Comparison of ENCODE assay signal across 8 mouse cellular contexts in genomic region chr2:132264266-132264710, GRCm38 (mm10). TPM values are rescaled to one million over a fixed set of nuclear protein-coding genes. Genes with fewer than 3 reads are reported as not detected.
DNase-seq lines count a peak whose midpoint lies in the region; ATAC-seq lines count a peak whose summit lies in the region.

No protein-coding gene starts in this region.

- ATAC-seq in lung, embryonic 15.5 days (ENCODE audit: borderline replicate concordance, extremely low read depth, low FRiP score, low TSS enrichment): no peak
- ATAC-seq in limb, embryonic 13.5 days (ENCODE audit: low FRiP score, low read depth): no peak
- ATAC-seq in neural tube, embryonic 15.5 days (ENCODE audit: low FRiP score): no peak
- no peak for ATAC-seq in inflammation-experienced regulatory T-cells, adult 6 months

- 18% methylated on average over 6 of the region's 6 CpGs for WGBS in lung, embryonic 15.5 days
- WGBS in forebrain, embryonic 10.5 days: 19% methylated on average over 6 of the region's 6 CpGs
- 17% methylated on average over 6 of the region's 6 CpGs for WGBS in limb, embryonic 13.5 days
- 13% methylated on average over 6 of the region's 6 CpGs for WGBS in neural tube, embryonic 15.5 days

- peak overlapping the region; percentile 73 for H3K4me2 ChIP-seq in lung, embryonic 15.5 days
- H3K4me2 ChIP-seq in limb, embryonic 13.5 days (replicated peaks): peak overlapping the region; percentile 75
- peak overlapping the region; percentile 62 for H3K4me2 ChIP-seq in neural tube, embryonic 15.5 days

- H3K4me1 ChIP-seq in lung, embryonic 15.5 days: peaks cover 15% of the 10 kb centered on the region
- H3K4me1 ChIP-seq in forebrain, embryonic 10.5 days: peaks cover 19% of the 10 kb centered on the region
- H3K4me1 ChIP-seq in limb, embryonic 13.5 days: peaks cover 14% of the 10 kb centered on the region
- H3K4me1 ChIP-seq in neural tube, embryonic 15.5 days: peaks cover 20% of the 10 kb centered on the region

- no peaks in the 10 kb centered on the region for H3K27me3 ChIP-seq in lung, embryonic 15.5 days
- no peaks in the 10 kb centered on the region for H3K27me3 ChIP-seq in forebrain, embryonic 10.5 days (ENCODE audit: poor library complexity, severe bottlenecking)
- H3K27me3 ChIP-seq in limb, embryonic 13.5 days: no peaks in the 10 kb centered on the region
- no peaks in the 10 kb centered on the region for H3K27me3 ChIP-seq in neural tube, embryonic 15.5 days (replicated peaks)

- no peak for DNase-seq in lung, postnatal 14 days
- no peak for DNase-seq in forebrain, embryonic 10.5 days (ENCODE audit: extremely low spot score, low spot score)
- DNase-seq in thymus, postnatal 25 days: no peak
- DNase-seq in gastrocnemius, postnatal 4 days (ENCODE audit: low spot score in 2 of 2): no peak

- peak overlapping the region; percentile 97 for H3K9ac ChIP-seq in lung, embryonic 15.5 days
- peak overlapping the region; percentile 91 for H3K9ac ChIP-seq in limb, embryonic 13.5 days
- peak overlapping the region; percentile 97 for H3K9ac ChIP-seq in neural tube, embryonic 15.5 days (replicated peaks)

- no peaks in the 10 kb centered on the region for H3K9me3 ChIP-seq in lung, embryonic 15.5 days
- H3K9me3 ChIP-seq in forebrain, embryonic 10.5 days: no peaks in the 10 kb centered on the region
- H3K9me3 ChIP-seq in limb, embryonic 13.5 days: no peaks in the 10 kb centered on the region
- no peaks in the 10 kb centered on the region for H3K9me3 ChIP-seq in neural tube, embryonic 15.5 days (replicated peaks)

- no peak overlapping the region for H3K27ac ChIP-seq in lung, embryonic 15.5 days
- H3K27ac ChIP-seq in forebrain, embryonic 10.5 days: peak overlapping the region; percentile 91
- no peak overlapping the region for H3K27ac ChIP-seq in limb, embryonic 13.5 days
- peak overlapping the region; percentile 91 for H3K27ac ChIP-seq in neural tube, embryonic 15.5 days (replicated peaks)

- peak overlapping the region; percentile 98 for H3K4me3 ChIP-seq in lung, embryonic 15.5 days
- peak overlapping the region; percentile 75 for H3K4me3 ChIP-seq in forebrain, embryonic 10.5 days
- peak overlapping the region; percentile 92 for H3K4me3 ChIP-seq in limb, embryonic 13.5 days
- H3K4me3 ChIP-seq in neural tube, embryonic 15.5 days (replicated peaks): peak overlapping the region; percentile 96

- H3K36me3 ChIP-seq in lung, embryonic 15.5 days: no peaks in the 10 kb centered on the region
- H3K36me3 ChIP-seq in forebrain, embryonic 10.5 days (replicated peaks): no peaks in the 10 kb centered on the region; the same call in 1 of the 2 replicates
- H3K36me3 ChIP-seq in limb, embryonic 13.5 days: no peaks in the 10 kb centered on the region
- no peaks in the 10 kb centered on the region for H3K36me3 ChIP-seq in neural tube, embryonic 15.5 days

RNA-seq across cellular contexts. Expression of gene Cds2, which starts 1.3 kb away (rescaled TPM):
- 24.4 and 24.6 TPM in 2 replicates for polyA plus RNA-seq in lung, embryonic 15.5 days (2015; fragmentation: Nextera tagmentation; extraction: Ambion mirVana)
- 20.4 and 21.6 TPM in 2 replicates for polyA plus RNA-seq in forebrain, embryonic 10.5 days (2016; fragmentation: Nextera tagmentation; extraction: Ambion mirVana)
- polyA plus RNA-seq in limb, embryonic 13.5 days (2015; fragmentation: Nextera tagmentation; extraction: Ambion mirVana): 24.1 and 25.4 TPM in 2 replicates
- polyA plus RNA-seq in neural tube, embryonic 15.5 days (2015; fragmentation: Nextera tagmentation; extraction: Ambion mirVana): 49.4 and 57.8 TPM in 2 replicates
- 10 to 100 TPM; 24.8 to 35.4 (median 25.0) TPM for polyA plus RNA-seq in inflammation-experienced regulatory T-cells, adult 6 months (2017; shearing (Covaris generic))
- 10 to 100 TPM; 29.9 to 39.3 TPM for total RNA-seq in gastrocnemius, postnatal 4 days (2021)

RNA-seq across cellular contexts. Expression of gene Pcna, which starts 11.2 kb away (rescaled TPM):
- 284 and 298 TPM in 2 replicates for polyA plus RNA-seq in lung, embryonic 15.5 days (2015; fragmentation: Nextera tagmentation; extraction: Ambion mirVana)
- polyA plus RNA-seq in forebrain, embryonic 10.5 days (2016; fragmentation: Nextera tagmentation; extraction: Ambion mirVana): 470 and 483 TPM in 2 replicates
- 252 and 263 TPM in 2 replicates for polyA plus RNA-seq in limb, embryonic 13.5 days (2015; fragmentation: Nextera tagmentation; extraction: Ambion mirVana)
- polyA plus RNA-seq in neural tube, embryonic 15.5 days (2015; fragmentation: Nextera tagmentation; extraction: Ambion mirVana): 98.3 and 150 TPM in 2 replicates
- polyA plus RNA-seq in inflammation-experienced regulatory T-cells, adult 6 months (2017; shearing (Covaris generic)): 100 to 1,000 TPM; 149 to 308 (median 151) TPM
- 10 to 100 TPM; 91.8 to 92.0 TPM for total RNA-seq in gastrocnemius, postnatal 4 days (2021)

RNA-seq across cellular contexts. Expression of gene Tmem230, which starts 16.7 kb away (rescaled TPM):
- polyA plus RNA-seq in lung, embryonic 15.5 days (2015; fragmentation: Nextera tagmentation; extraction: Ambion mirVana): 43.6 and 46.2 TPM in 2 replicates
- 35.2 and 36.1 TPM in 2 replicates for polyA plus RNA-seq in forebrain, embryonic 10.5 days (2016; fragmentation: Nextera tagmentation; extraction: Ambion mirVana)
- polyA plus RNA-seq in limb, embryonic 13.5 days (2015; fragmentation: Nextera tagmentation; extraction: Ambion mirVana): 57.9 and 59.5 TPM in 2 replicates
- 40.8 and 42.8 TPM in 2 replicates for polyA plus RNA-seq in neural tube, embryonic 15.5 days (2015; fragmentation: Nextera tagmentation; extraction: Ambion mirVana)
- polyA plus RNA-seq in inflammation-experienced regulatory T-cells, adult 6 months (2017; shearing (Covaris generic)): 10 to 100 TPM; 28.2 to 45.1 (median 37.2) TPM
- total RNA-seq in gastrocnemius, postnatal 4 days (2021): 10 to 100 TPM; 23.0 to 25.1 TPM

Comparison
In these comparisons a context has a peak if more than half of its experiments do, and no peak if none do; other contexts are left out.
1. H3K27ac ChIP-seq: peak in forebrain, embryonic 10.5 days (single experiment) and neural tube, embryonic 15.5 days (single experiment); none in lung, embryonic 15.5 days (single experiment) and limb, embryonic 13.5 days (single experiment).
2. Peak in every context shown above with its lines, with median percentiles within 50 percentile points of each other: H3K4me2 ChIP-seq, H3K4me3 ChIP-seq and H3K9ac ChIP-seq.